Mouse (Mus musculus): Measurements from ENCODE around the gene Fam221b. TPM values are rescaled to one million over a fixed set of nuclear protein-coding genes. Genes with fewer than 3 reads are reported as not detected.

Gene Fam221b
- polyA plus RNA-seq, 1 experiment from 2014 or later = 3.9 TPM

- ATAC-seq (ENCODE audit: insufficient number of reproducible peaks, low FRiP score) = no peak
- no peaks in the 10 kb centered on the region for H3K9me3 ChIP-seq (replicated peaks)
- WGBS = 12% methylated on average over 4 of the region's 4 CpGs
- peaks cover 54% of the 10 kb centered on the region for H3K27me3 ChIP-seq (replicated peaks)
- H3K36me3 ChIP-seq = no peaks in the 10 kb centered on the region
- no peak overlapping the region for H3K4me3 ChIP-seq
- H3K9ac ChIP-seq = no peak overlapping the region
- H3K4me1 ChIP-seq (replicated peaks) = peaks cover 12% of the 10 kb centered on the region
- no peak overlapping the region for H3K27ac ChIP-seq (ENCODE audit: poor library complexity, severe bottlenecking)
- no peak overlapping the region for H3K4me2 ChIP-seq
These were observed 2.5 kb downstream of the Fam221b start for GRCm38 (mm10) chr4:43666412-43666811.

- Histone ChIP-seq H3K9ac (no peak overlapping the region), H3K4me1 (replicated peaks) (peaks cover 17% of the 10 kb centered on the region), H3K27me3 (replicated peaks) (peaks cover 22% of the 10 kb centered on the region), H3K4me3 (peak overlapping the region; percentile 18), H3K27ac (ENCODE audit: poor library complexity, severe bottlenecking) (no peak overlapping the region), H3K36me3 (no peaks in the 10 kb centered on the region), H3K9me3 (replicated peaks) (no peaks in the 10 kb centered on the region), H3K4me2 (peak overlapping the region; percentile 29)
- no peak for ATAC-seq (ENCODE audit: insufficient number of reproducible peaks, low FRiP score)
- WGBS = 56% methylated on average over 4 of the region's 4 CpGs
These were observed 11.8 kb downstream of the Fam221b start for GRCm38 (mm10) chr4:43657146-43657545.

DNA sequence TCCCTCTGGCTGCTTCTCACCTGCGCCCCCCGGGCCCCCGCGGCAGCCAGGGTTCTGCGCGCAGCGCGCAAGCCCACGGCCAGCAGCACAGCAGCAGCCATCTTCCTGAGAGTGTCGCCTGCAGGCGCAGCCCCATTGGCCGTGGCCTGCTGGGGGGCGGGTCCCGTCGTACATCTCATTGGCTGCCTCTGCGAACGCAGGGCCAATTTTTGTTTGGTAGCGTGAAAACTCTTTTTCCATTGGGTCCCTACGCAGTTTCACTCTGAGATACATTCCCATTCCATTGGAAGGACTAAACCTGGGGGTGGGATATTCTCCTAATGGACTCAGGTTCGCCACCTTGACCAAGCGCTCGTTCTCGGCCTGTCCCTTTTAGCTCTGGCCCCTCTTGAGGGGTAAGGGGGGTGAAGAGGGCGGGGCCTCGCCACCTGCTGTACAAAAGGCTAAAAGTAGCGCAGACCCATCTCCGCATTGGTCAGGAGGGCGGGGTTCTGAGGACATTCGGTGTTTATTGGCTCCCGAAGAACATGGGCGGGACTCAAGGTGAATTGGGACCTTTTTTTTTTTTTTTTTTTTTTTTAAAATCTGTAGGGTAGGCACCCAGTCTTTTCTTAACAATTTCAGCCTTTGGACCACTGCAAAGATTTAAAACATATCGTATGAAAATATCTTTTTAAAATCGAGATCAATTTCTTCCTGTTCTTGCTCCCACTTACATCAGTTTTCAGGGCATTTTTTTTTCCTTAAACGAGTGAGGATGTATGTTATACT is 12.4 kb downstream of the Fam221b start, which contains the start of gene Hint2:
Gene Hint2, minus strand, starts transcription at position 128 of the 771 bp plus-strand sequence.
- Histone ChIP-seq H3K4me1 (replicated peaks) (peaks cover 17% of the 10 kb centered on the region), H3K9me3 (replicated peaks) (no peaks in the 10 kb centered on the region), H3K36me3 (no peaks in the 10 kb centered on the region), H3K4me2 (peak within 1 kb of the TSS; percentile 79), H3K27me3 (replicated peaks) (peaks cover 16% of the 10 kb centered on the region), H3K4me3 (peak within 1 kb of the TSS; percentile 71), H3K27ac (ENCODE audit: poor library complexity, severe bottlenecking) (peak within 1 kb of the TSS; percentile 86), H3K9ac (peak within 1 kb of the TSS; percentile 85)
- WGBS = 2% methylated on average over 34 of the region's 34 CpGs
- ATAC-seq (ENCODE audit: insufficient number of reproducible peaks, low FRiP score) = peak; percentile 96

DNA sequence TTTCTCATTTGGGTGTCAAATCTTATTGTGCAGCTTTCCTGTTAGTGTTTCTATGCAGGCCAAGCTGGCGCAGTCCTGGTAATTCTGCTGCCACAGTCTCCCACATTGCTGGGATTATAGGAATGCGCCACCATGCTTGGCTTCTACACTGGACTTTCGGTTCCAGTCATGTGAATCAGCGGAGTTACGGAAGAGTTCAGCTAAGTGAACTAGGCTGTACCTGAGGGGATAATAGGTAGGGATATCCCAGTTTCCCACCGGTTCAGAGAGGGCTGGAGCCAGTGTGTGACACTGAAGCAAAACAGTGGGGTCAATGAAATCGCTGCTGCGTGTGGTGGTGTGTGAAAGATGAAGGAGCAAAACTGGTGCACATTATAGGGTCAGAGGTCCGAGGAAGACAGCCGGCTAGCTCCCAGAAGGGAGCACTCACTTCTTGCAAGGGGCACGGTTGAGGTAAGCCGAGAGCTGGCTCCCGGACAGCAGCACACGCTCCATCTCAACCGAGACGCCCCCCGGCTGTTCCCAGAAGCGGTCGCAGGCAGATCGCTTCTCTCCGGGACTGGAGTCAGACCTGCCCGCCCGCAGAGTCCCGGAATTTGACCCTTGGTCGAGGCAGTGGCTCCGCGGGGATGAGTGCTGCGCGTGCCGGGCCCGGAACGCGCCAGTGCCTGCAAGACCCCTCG is 13.1 kb downstream of the Fam221b start:
- peak overlapping the region; percentile 71 for H3K4me3 ChIP-seq
- peak overlapping the region; percentile 86 for H3K27ac ChIP-seq (ENCODE audit: poor library complexity, severe bottlenecking)
- H3K36me3 ChIP-seq = peaks cover under 1% of the 10 kb centered on the region; the same call in 1 of the 2 replicates
- H3K27me3 ChIP-seq (replicated peaks) = peaks cover 9% of the 10 kb centered on the region
- WGBS = 6% methylated on average over 34 of the region's 34 CpGs
- ATAC-seq (ENCODE audit: insufficient number of reproducible peaks, low FRiP score) = peak; percentile 27
- peak overlapping the region; percentile 85 for H3K9ac ChIP-seq
- peak overlapping the region; percentile 79 for H3K4me2 ChIP-seq
- H3K9me3 ChIP-seq (replicated peaks) = no peaks in the 10 kb centered on the region
- H3K4me1 ChIP-seq (replicated peaks) = peaks cover 17% of the 10 kb centered on the region

DNA sequence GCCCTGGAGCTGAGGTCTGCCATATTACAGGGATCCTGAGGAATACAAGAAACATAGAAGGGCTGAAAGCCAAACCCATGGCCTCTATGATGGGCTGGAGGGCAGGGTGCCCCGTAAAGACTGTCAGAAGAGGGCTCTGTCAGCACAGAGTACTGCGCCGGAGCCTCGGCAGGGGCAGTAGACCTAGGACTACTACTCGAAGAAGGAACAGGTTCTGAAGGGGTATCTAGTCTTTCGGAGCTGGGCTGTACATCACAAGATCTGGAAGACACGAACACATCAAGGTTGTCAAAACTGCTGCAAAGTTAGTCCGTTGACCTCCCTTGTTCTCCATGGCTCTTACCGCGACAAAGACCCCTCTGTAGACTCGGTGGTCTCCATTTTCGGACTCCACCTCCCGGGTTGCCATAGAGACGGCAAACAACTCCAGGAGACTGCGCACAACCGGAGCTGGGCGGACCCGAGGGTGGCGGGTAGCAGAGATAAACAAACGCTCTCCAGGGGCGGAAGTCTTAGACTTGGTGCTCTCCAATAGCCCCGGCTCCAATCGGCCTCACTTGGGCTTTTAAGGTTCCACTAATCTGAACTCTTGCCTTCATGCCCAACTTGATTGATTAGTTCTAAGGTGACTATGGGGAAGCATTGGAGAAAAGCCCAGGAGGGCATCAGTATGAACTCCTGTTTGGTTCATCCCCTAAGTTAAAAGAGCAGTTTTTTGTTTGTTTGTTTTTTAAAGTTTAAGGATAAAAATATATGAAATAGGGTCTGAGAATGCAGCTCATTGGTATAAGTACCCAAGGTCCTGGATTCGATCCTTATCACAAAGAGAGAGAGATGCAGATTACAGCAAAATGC is 15.6 kb downstream of the Fam221b start, which contains the start of gene Spag8:
Gene Spag8, minus strand, starts transcription at position 434 of the 855 bp plus-strand sequence.
- Histone ChIP-seq H3K27me3 (replicated peaks) (no peaks in the 10 kb centered on the region), H3K9me3 (replicated peaks) (peaks cover 9% of the 10 kb centered on the region), H3K4me3 (peak within 1 kb of the TSS; percentile 40), H3K9ac (no peak within 1 kb of the TSS), H3K27ac (ENCODE audit: poor library complexity, severe bottlenecking) (no peak within 1 kb of the TSS), H3K4me2 (peak within 1 kb of the TSS; percentile 68), H3K36me3 (peaks cover 14% of the 10 kb centered on the region), H3K4me1 (replicated peaks) (peaks cover 17% of the 10 kb centered on the region)
- WGBS = 12% methylated on average over 24 of the region's 24 CpGs
- no peak for ATAC-seq (ENCODE audit: insufficient number of reproducible peaks, low FRiP score)

GRCm38 (mm10) chr4:43652726-43653125 is 16.2 kb downstream of the Fam221b start:
- no peak overlapping the region for H3K4me2 ChIP-seq
- no peak overlapping the region for H3K27ac ChIP-seq (ENCODE audit: poor library complexity, severe bottlenecking)
- ATAC-seq (ENCODE audit: insufficient number of reproducible peaks, low FRiP score) = no peak
- peaks cover 17% of the 10 kb centered on the region for H3K4me1 ChIP-seq (replicated peaks)
- H3K9me3 ChIP-seq (replicated peaks) = peaks cover 9% of the 10 kb centered on the region
- peaks cover 14% of the 10 kb centered on the region for H3K36me3 ChIP-seq
- no peak overlapping the region for H3K4me3 ChIP-seq
- WGBS = 77% methylated on average over 4 of the region's 4 CpGs
- no peaks in the 10 kb centered on the region for H3K27me3 ChIP-seq (replicated peaks)
- H3K9ac ChIP-seq = no peak overlapping the region

DNA sequence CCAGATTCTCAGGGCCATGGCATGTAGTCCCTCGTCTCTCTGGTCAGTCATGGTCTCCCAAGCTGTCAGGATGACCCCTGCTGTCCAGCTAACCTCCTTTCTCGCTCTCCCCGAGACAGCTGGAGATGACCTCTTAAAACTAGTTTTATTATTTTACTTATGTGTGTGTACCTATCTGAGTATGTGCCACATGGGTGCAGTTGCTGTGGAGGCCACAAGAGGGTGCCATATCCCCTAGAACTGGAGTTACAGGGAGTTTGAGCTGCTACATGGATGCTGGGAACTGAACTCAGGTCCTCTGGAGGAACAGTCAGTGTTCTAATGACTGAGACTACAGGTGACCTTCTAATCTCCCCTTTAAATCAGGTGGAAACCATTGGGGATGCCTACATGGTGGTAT is 19.2 kb downstream of the Fam221b start:
- Histone ChIP-seq H3K27ac (ENCODE audit: poor library complexity, severe bottlenecking) (no peak overlapping the region), H3K36me3 (peaks cover 14% of the 10 kb centered on the region), H3K9me3 (replicated peaks) (peaks cover 9% of the 10 kb centered on the region), H3K9ac (no peak overlapping the region), H3K4me3 (no peak overlapping the region), H3K27me3 (replicated peaks) (no peaks in the 10 kb centered on the region), H3K4me2 (no peak overlapping the region), H3K4me1 (replicated peaks) (peaks cover 6% of the 10 kb centered on the region; the same call in 1 of the 2 replicates)
- ATAC-seq (ENCODE audit: insufficient number of reproducible peaks, low FRiP score) = no peak
- WGBS = 88% methylated on average over 3 of the region's 3 CpGs

DNA sequence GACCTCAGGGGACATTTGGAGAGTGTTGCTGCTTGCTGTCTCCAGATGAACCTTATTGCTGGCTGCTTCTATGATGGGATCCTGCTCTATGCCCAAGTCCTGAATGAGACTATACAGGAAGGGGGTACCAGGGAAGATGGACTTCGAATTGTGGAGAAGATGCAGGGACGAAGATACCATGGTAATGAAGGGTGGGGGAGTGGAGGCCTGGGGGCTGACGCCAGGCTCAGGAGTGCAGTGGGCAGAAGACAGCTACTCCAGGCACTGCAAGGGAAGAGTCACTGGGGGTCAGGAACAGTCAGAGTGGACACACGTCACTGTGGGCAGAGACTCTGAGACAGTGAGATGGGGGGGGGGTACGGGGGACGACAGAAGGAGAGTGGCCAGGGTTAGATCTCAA is 28.5 kb downstream of the Fam221b start:
- Histone ChIP-seq H3K4me2 (no peak overlapping the region), H3K9me3 (replicated peaks) (no peaks in the 10 kb centered on the region), H3K27ac (ENCODE audit: poor library complexity, severe bottlenecking) (no peak overlapping the region), H3K4me3 (no peak overlapping the region), H3K9ac (no peak overlapping the region), H3K4me1 (replicated peaks) (peaks cover 6% of the 10 kb centered on the region), H3K36me3 (no peaks in the 10 kb centered on the region; the same call in 1 of the 2 replicates), H3K27me3 (replicated peaks) (no peaks in the 10 kb centered on the region)
- no peak for ATAC-seq (ENCODE audit: insufficient number of reproducible peaks, low FRiP score)
- WGBS = 67% methylated on average over 6 of the region's 6 CpGs

GRCm38 (mm10) chr4:43640076-43640475 is 28.9 kb downstream of the Fam221b start:
- no peaks in the 10 kb centered on the region for H3K27me3 ChIP-seq (replicated peaks)
- H3K4me3 ChIP-seq = no peak overlapping the region
- no peak overlapping the region for H3K4me2 ChIP-seq
- H3K9ac ChIP-seq = no peak overlapping the region
- ATAC-seq (ENCODE audit: insufficient number of reproducible peaks, low FRiP score) = no peak
- 64% methylated on average over 9 of the region's 9 CpGs for WGBS
- H3K4me1 ChIP-seq (replicated peaks) = peaks cover 10% of the 10 kb centered on the region
- no peaks in the 10 kb centered on the region for H3K9me3 ChIP-seq (replicated peaks)
- no peaks in the 10 kb centered on the region; the same call in 1 of the 2 replicates for H3K36me3 ChIP-seq
- H3K27ac ChIP-seq (ENCODE audit: poor library complexity, severe bottlenecking) = no peak overlapping the region

- Histone ChIP-seq H3K9me3 (replicated peaks) (no peaks in the 10 kb centered on the region), H3K9ac (no peak overlapping the region), H3K27me3 (replicated peaks) (peaks cover 10% of the 10 kb centered on the region), H3K27ac (ENCODE audit: poor library complexity, severe bottlenecking) (no peak overlapping the region), H3K4me2 (no peak overlapping the region), H3K36me3 (no peaks in the 10 kb centered on the region), H3K4me3 (no peak overlapping the region), H3K4me1 (replicated peaks) (peaks cover 28% of the 10 kb centered on the region)
- no peak for ATAC-seq (ENCODE audit: insufficient number of reproducible peaks, low FRiP score)
- 81% methylated on average over 6 of the region's 6 CpGs for WGBS
These were observed 32.2 kb downstream of the Fam221b start for GRCm38 (mm10) chr4:43636751-43637150.
